Mouse (Mus musculus) stomach, embryonic 16.5 days (tissue): ENCODE data around the gene Drd3. TPM values are rescaled to one million over a fixed set of nuclear protein-coding genes. Genes with fewer than 3 reads are reported as not detected.

Experiments
- ATAC-seq: fragments of 200-750 bp; cut with Nextera tagmentation; 2 replicates; pipeline ENCODE4 v1.8.0; 2017; ENCODE audit warnings: moderate number of reproducible peaks, moderate TSS enrichment; ENCODE audit not compliant: insufficient read depth, low FRiP score
- H3K27ac ChIP-seq: fragments of 300-500 bp; sonication (generic); 2 replicates; pipeline ENCODE4 v1.5.1; 2014; ENCODE audit warnings: low read length
- H3K27me3 ChIP-seq: fragments of 300-500 bp; sonication (generic); 2 replicates; pipeline ENCODE4 v1.6.1; 2014; ENCODE audit warnings: low read length, control low read depth, mixed read lengths; ENCODE audit not compliant: control insufficient read depth, insufficient read depth
- H3K36me3 ChIP-seq: fragments of 300-500 bp; sonication (generic); 2 replicates; pipeline ENCODE4 v1.6.1; 2014; ENCODE audit warnings: low read length; ENCODE audit not compliant: control insufficient read depth, insufficient read depth
- H3K4me1 ChIP-seq: fragments of 300-500 bp; sonication (generic); 2 replicates; pipeline ENCODE4 v1.6.1; 2014; ENCODE audit warnings: low read length, control low read depth, mixed read lengths; ENCODE audit not compliant: control insufficient read depth, insufficient read depth
- H3K4me2 ChIP-seq: fragments of 300-500 bp; sonication (generic); 2 replicates; pipeline ENCODE4 v1.6.1; 2014; ENCODE audit warnings: low read depth, low read length, mixed read lengths
- H3K4me3 ChIP-seq: fragments of 300-500 bp; sonication (generic); replicated peaks from 2 replicates; pipeline ENCODE4 v1.5.1; 2014; ENCODE audit warnings: mild to moderate bottlenecking, low read length
- H3K9ac ChIP-seq: fragments of 300-500 bp; sonication (generic); 2 replicates; pipeline ENCODE4 v1.6.1; 2014; ENCODE audit warnings: low read length
- H3K9me3 ChIP-seq: fragments of 300-500 bp; sonication (generic); replicated peaks from 2 replicates; pipeline ENCODE4 v1.6.1; 2016; ENCODE audit warnings: low read length, control low read depth; ENCODE audit not compliant: control insufficient read depth
- WGBS: fragments of 180-500 bp; shearing (Covaris S2); extraction: QIAGEN DNeasy Blood & Tissue Kit; methylation state at CpG from one replicate; pipeline ENCODE4 v1.1.7; 2014; 5-methylcytosine and 5-hydroxymethylcytosine counted together
- polyA plus RNA-seq: library from polyadenylated mRNA; unstranded; fragments of >200 nt; fragmentation: Nextera tagmentation; extraction: Ambion mirVana; gene quantifications from 2 replicates; pipeline ENCODE4 v1.2.1, GENCODE M21; 2015

Drd3 gene
- polyA plus RNA-seq, 1 experiment from 2014 or later = not detected

GRCm38 (mm10) chr16:43811402-43811801 lies 57.6 kb downstream of the Drd3 start:
- Histone ChIP-seq H3K27ac (no peak overlapping the region), H3K9ac (no peak overlapping the region), H3K4me1 (no peaks in the 10 kb centered on the region), H3K9me3 (no peaks in the 10 kb centered on the region), H3K27me3 (no peaks in the 10 kb centered on the region), H3K36me3 (no peaks in the 10 kb centered on the region), H3K4me2 (no peak overlapping the region), H3K4me3 (no peak overlapping the region)
- whole genome bisulfite sequencing = 72% methylated on average over 1 of the region's 1 CpGs
- no peak for ATAC-seq

GRCm38 (mm10) chr16:43814644-43815043 lies 60.8 kb downstream of the Drd3 start:
- ATAC-seq = no peak
- Histone ChIP-seq H3K27me3 (no peaks in the 10 kb centered on the region), H3K4me3 (no peak overlapping the region), H3K27ac (no peak overlapping the region), H3K4me2 (no peak overlapping the region), H3K36me3 (no peaks in the 10 kb centered on the region), H3K4me1 (no peaks in the 10 kb centered on the region), H3K9ac (no peak overlapping the region), H3K9me3 (no peaks in the 10 kb centered on the region)
- 66% methylated on average over 4 of the region's 4 CpGs for WGBS

GRCm38 (mm10) chr16:43816321-43816720 lies 62.5 kb downstream of the Drd3 start:
- Histone ChIP-seq H3K9me3 (no peaks in the 10 kb centered on the region), H3K9ac (no peak overlapping the region), H3K4me2 (no peak overlapping the region), H3K27ac (no peak overlapping the region), H3K4me1 (no peaks in the 10 kb centered on the region), H3K36me3 (no peaks in the 10 kb centered on the region), H3K27me3 (no peaks in the 10 kb centered on the region), H3K4me3 (no peak overlapping the region)
- no peak for ATAC-seq
- 51% methylated on average over 5 of the region's 5 CpGs for WGBS

GRCm38 (mm10) chr16:43818404-43818803 lies 64.6 kb downstream of the Drd3 start:
- no peaks in the 10 kb centered on the region for H3K4me1 ChIP-seq
- ATAC-seq = no peak
- no peak overlapping the region for H3K4me2 ChIP-seq
- WGBS = 90% methylated on average over 6 of the region's 6 CpGs
- H3K27me3 ChIP-seq = no peaks in the 10 kb centered on the region
- H3K36me3 ChIP-seq = no peaks in the 10 kb centered on the region
- no peaks in the 10 kb centered on the region for H3K9me3 ChIP-seq
- H3K4me3 ChIP-seq = no peak overlapping the region
- no peak overlapping the region for H3K27ac ChIP-seq
- no peak overlapping the region for H3K9ac ChIP-seq

DNA sequence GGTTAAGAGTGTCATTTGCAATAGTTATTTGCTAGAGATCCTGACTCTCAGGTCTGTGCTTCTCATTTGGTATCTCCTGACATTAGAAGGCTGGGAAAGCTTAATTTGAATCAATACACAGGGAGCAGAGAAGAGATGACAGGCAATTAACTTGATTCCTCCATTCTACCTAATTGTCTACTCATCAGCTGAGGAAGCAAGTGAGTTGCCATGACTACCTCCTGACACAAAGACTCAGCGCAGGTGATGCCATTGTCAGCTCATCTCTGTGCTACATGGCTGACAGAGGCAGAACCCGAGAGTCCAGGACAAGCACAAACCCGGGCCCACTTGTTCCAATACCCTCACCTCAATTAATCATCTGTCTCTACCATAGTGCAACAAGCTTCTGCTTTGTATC lies 73.7 kb downstream of the Drd3 start:
- H3K27ac ChIP-seq = no peak overlapping the region
- no peak overlapping the region for H3K4me2 ChIP-seq
- no peak for ATAC-seq
- H3K36me3 ChIP-seq = no peaks in the 10 kb centered on the region
- no peak overlapping the region for H3K9ac ChIP-seq
- no peak overlapping the region for H3K4me3 ChIP-seq
- WGBS = 72% methylated on average over 3 of the region's 3 CpGs
- H3K4me1 ChIP-seq = no peaks in the 10 kb centered on the region
- no peaks in the 10 kb centered on the region for H3K27me3 ChIP-seq
- no peaks in the 10 kb centered on the region for H3K9me3 ChIP-seq

GRCm38 (mm10) chr16:43831957-43832356 lies 78.1 kb downstream of the Drd3 start:
- ATAC-seq = no peak
- Histone ChIP-seq H3K4me2 (no peak overlapping the region), H3K9me3 (no peaks in the 10 kb centered on the region), H3K9ac (no peak overlapping the region), H3K4me3 (no peak overlapping the region), H3K36me3 (no peaks in the 10 kb centered on the region), H3K27ac (no peak overlapping the region), H3K27me3 (no peaks in the 10 kb centered on the region), H3K4me1 (no peaks in the 10 kb centered on the region)
- 94% methylated on average over 2 of the region's 2 CpGs for whole genome bisulfite sequencing

DNA sequence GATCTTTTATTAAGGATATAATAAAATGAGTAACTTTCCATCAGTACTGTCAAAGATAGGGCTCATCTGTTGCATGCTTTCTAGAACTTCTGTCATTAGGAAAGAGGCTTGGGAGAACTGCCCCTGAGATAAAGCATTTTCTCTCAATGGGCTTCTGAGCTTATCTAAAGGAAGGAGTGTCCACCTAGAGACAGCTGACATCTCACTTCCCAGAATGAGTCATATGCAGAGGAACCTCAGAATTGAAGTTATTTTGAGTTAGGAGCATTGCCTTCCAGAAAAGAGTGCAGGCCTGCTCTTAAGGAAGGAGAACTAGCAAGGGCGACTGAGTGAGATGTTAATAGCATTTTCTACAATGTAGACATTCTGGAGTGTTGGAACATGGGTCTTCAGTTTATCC lies 87.4 kb downstream of the Drd3 start:
- 71% methylated on average over 1 of the region's 1 CpGs for WGBS
- Histone ChIP-seq H3K36me3 (no peaks in the 10 kb centered on the region), H3K27ac (no peak overlapping the region), H3K4me3 (no peak overlapping the region), H3K4me1 (no peaks in the 10 kb centered on the region), H3K9me3 (no peaks in the 10 kb centered on the region), H3K4me2 (no peak overlapping the region), H3K27me3 (no peaks in the 10 kb centered on the region), H3K9ac (no peak overlapping the region)
- no peak for ATAC-seq

GRCm38 (mm10) chr16:43849839-43850238 lies 96.0 kb downstream of the Drd3 start:
- WGBS = 63% methylated on average over 1 of the region's 1 CpGs
- Histone ChIP-seq H3K9ac (no peak overlapping the region), H3K27ac (no peak overlapping the region), H3K36me3 (no peaks in the 10 kb centered on the region), H3K4me2 (no peak overlapping the region), H3K9me3 (no peaks in the 10 kb centered on the region), H3K4me3 (no peak overlapping the region), H3K27me3 (no peaks in the 10 kb centered on the region), H3K4me1 (no peaks in the 10 kb centered on the region)
- no peak for ATAC-seq

- H3K4me2 ChIP-seq = no peak overlapping the region
- no peaks in the 10 kb centered on the region for H3K4me1 ChIP-seq
- no peaks in the 10 kb centered on the region for H3K9me3 ChIP-seq
- no peak for ATAC-seq
- H3K9ac ChIP-seq = no peak overlapping the region
- no peaks in the 10 kb centered on the region for H3K27me3 ChIP-seq
- WGBS = 87% methylated on average over 5 of the region's 5 CpGs
- H3K4me3 ChIP-seq = no peak overlapping the region
- H3K36me3 ChIP-seq = peaks cover 11% of the 10 kb centered on the region
- no peak overlapping the region for H3K27ac ChIP-seq
Measured at GRCm38 (mm10) chr16:43858941-43859476, 105.2 kb downstream of the Drd3 start.

DNA sequence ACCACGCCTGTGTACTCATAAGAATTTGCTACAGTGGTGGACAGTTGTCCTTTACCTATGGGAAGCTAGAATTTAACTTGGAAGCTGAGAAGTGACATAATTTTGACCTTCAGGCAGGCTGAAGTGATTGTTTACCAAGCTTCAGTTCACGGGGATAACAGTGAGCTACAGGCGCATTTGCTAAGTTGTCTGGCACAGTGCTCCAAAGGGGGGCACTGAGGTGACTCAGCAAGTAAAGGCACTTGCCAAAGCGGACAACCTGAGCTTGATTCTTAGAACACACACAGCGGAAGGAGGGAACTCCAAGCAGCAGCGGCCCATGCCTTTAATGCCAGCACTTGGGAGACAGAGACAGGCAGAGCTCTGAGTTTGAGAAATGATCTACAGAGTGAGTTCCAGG lies 106.8 kb downstream of the Drd3 start:
- Histone ChIP-seq H3K4me3 (no peak overlapping the region), H3K27ac (no peak overlapping the region), H3K36me3 (peaks cover 15% of the 10 kb centered on the region), H3K4me1 (no peaks in the 10 kb centered on the region), H3K9me3 (no peaks in the 10 kb centered on the region), H3K9ac (no peak overlapping the region), H3K4me2 (no peak overlapping the region), H3K27me3 (no peaks in the 10 kb centered on the region)
- WGBS = 66% methylated on average over 6 of the region's 6 CpGs
- no peak for ATAC-seq
